Mouse (Mus musculus): ENCODE results near the gene Zfp948. TPM values are rescaled to one million over a fixed set of nuclear protein-coding genes. Genes with fewer than 3 reads are reported as not detected.
"Not testable (repeated sequence)": the region's sequence is repeated elsewhere in the genome, so short reads cannot be mapped to it uniquely, and the experiment has no call there.

Gene Zfp948
- total RNA-seq, 1 experiment from 2014 or later, result 12.9 TPM

DNA sequence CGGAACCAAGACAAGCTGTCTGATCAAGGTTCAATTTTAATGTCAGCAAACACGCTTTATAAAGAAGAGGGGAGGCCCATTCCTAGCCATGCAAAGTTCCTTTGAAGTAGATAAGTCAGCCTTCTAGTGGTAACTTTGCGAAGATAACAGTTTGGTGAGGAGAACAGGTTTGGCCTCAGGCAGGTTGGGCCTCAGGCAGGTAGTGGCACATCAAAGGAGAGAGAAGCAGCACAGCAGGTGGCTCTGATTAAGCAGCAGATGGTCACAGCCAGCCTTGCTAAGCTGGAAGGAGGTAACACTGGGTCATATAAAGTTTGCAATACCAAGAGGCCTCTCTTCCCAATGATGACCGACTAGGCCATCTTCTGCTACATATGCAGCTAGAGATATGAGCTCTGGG, 69.0 kb downstream of the Zfp948 start:
- DNase-seq, result not testable (repeated sequence)

Other genes starting within 250 kb of the Zfp948 start
- gene Zfp677, start 183.3 kb upstream of the Zfp948 start, total RNA-seq (2021), result 3.1 and 4.1 TPM in 2 replicates
- gene Zfp54, start 143.8 kb upstream of the Zfp948 start, total RNA-seq (2021), result 3.3 TPM in 2 replicates
- gene Zfp51, start 116.6 kb upstream of the Zfp948 start, total RNA-seq (2021), result 7.1 and 8.5 TPM in 2 replicates
- 4.8 and 5.6 TPM in 2 replicates for gene Zfp53, start 78.0 kb upstream of the Zfp948 start, total RNA-seq (2021)
- 30.6 and 31.5 TPM in 2 replicates for gene Zfp52, start 31.5 kb upstream of the Zfp948 start, total RNA-seq (2021)
- gene Zfp983, start 83.6 kb downstream of the Zfp948 start, total RNA-seq (2021), result 5.4 and 5.8 TPM in 2 replicates
- 2.9 and 3.7 TPM in 2 replicates for gene Gm10226, start 124.9 kb downstream of the Zfp948 start, total RNA-seq (2021)
- 7.1 and 8.1 TPM in 2 replicates for gene Zfp760, start 140.7 kb downstream of the Zfp948 start, total RNA-seq (2021)
- gene Zfp229, start 163.8 kb downstream of the Zfp948 start, total RNA-seq (2021), result 9.9 and 12.9 TPM in 2 replicates